Mouse (Mus musculus): ENCODE results near the gene Mad2l2. TPM values are rescaled to one million over a fixed set of nuclear protein-coding genes. Genes with fewer than 3 reads are reported as not detected.

Mad2l2 gene
- total RNA-seq, 2 experiments from 2014 or later = 11.2 to 14.9 TPM

DNA sequence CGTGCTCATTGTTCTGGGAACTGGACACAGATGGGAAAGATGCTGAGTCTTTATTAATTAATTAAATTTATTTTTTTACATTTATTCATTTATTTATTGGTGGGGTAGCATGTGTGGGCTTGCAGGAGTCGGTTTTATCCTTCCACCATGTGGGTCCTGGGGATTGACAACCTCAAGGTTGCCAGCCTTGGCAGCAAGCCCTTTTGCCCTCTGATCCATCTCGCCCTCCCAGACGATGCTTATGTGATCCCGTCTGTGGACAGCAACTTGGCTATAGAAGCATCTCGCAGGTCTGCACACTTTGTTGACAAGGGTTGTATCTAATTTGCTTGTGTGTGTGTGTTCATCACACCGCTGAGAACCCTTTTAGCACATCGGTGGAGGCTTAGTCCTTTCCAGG, 7.3 kb downstream of the Mad2l2 start:
- no peak for DNase-seq (ENCODE audit: low spot score in 2 of 2)
- intact Hi-C loops (cut with DNase I) = no loop called here

DNA sequence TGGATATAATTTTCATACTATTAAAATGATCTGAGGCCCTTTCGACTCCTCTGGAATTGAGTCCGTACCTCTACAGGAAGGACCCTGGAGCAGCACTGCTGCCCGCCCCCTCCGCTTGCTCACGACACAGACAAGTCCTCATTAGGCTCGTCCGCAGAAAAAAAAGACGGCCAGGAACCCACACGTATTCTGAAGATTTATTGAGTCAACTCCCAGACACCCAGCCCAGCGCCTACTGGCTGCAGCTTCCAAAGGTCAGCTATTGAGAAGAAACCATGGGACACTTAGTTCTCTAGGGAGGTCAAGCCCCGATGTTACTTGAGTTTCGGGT, 9.5 kb downstream of the Mad2l2 start:
- intact Hi-C loops (cut with DNase I) = loop anchor here (2.0 kb wide), 1 partner anchor 21 kb away; the partner anchor contains the start of genes Fbxo2 and Fbxo44
- DNase-seq (ENCODE audit: low spot score in 2 of 2) = no peak

DNA sequence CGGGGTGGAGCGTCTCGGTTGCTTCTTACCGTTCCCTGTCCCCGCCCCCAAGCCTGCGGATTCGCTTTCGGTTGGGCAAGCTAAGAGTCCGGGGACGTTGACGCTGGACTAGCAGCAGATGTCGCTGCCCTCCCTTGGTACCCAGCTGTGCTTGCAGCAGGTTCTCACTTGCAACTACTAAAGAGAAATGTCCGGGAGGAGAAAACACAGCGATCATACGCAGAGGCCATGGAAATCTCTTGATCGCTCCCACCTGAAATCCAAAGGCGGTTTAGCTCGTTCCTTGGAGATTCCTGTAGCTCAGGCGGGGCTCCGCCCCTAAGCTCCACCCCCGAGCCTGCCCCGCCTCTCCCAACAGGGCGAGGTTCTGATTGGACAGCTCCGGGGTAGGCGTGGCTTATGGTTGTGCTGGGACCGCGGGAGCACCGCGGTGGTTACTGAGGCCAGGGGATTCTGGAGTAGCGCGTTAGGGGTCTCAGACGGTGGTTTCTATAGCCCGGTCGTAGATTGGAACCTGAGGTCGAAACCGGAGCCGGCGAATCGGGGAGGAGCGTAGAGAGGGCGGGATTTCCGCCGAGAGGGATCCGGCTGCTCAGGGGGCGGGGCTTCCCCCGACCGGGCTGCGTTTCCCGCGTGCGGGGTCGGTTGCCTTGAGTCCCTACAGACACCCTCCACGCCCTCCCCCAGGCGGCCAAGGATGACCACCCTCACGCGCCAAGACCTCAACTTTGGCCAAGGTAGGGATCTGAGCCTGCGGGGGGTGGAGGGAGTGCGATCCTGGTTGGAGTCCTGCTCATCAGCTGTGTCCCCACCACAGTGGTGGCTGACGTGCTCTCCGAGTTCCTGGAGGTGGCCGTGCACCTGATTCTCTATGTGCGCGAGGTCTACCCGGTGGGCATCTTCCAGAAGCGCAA, 10.2 kb downstream of the Mad2l2 start:
- peak; percentile 93 to 95 for DNase-seq (ENCODE audit: low spot score in 2 of 2)
- intact Hi-C loops (cut with DNase I) = loop anchor here (2.0 kb wide), 1 partner anchor 20 kb away; the partner anchor contains the start of genes Fbxo2 and Fbxo44

DNA sequence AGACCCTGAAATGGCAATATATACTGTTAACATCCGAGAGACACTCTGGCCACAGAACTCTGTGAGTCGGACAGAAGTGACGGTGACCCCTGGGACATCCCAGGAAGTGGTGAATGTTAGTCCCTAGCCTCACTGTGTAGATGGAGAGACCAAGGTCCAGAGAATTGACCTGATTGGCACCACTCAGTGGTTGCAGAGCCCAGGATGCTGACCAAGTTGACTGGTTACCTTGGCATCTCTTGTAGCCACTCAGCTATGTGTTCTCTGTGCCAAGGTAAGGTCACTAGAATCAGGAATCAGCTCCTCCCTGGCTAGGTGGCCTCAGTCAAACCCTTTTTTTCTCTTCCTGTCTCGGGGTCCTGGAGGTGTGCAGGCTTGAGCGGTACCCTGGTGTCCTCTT, 13.5 kb downstream of the Mad2l2 start:
- intact Hi-C loops (cut with DNase I) = no loop called here
- no peak for DNase-seq (ENCODE audit: low spot score in 2 of 2)

DNA sequence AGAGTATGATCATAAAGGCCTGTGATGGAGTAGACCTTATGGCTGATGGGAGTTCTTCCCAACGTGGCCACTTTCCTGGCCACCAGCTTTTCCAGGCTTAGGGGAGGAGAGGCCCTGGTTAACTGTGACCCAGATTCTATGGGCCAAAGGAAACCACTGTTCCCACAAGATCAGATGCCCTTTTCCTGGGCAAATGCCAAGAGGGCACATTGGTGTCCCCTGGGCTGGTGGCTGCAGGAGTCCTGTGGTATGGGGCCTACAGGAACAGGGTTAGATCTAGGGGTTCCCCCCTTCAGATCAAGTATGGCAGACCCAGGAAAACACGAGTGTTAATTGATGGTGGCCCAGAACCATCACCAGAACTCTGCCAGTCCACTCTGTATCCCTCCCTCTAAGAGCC, 17.5 kb downstream of the Mad2l2 start:
- intact Hi-C loops (cut with DNase I) = no loop called here
- DNase-seq (ENCODE audit: low spot score in 2 of 2) = no peak

DNA sequence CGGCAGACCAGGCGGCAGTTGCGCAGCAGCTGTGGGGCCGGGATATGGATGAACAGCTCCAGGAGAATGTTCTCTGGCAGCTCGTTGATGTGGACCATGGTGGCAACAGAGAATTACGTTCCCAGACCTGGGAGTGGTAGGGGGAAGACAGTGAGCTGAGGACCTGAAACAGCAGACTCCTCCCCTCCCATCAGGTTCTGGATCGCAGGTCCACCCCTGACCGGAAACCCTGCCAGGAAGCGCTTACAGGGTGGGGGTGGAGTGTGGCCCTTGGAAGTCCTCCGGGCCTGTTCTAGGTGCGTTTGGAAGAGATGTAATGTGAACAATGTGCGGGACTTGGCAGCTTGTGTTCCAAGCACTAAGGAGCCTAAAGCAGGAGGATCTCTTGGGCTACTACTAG, 19.4 kb downstream of the Mad2l2 start:
- no peak for DNase-seq (ENCODE audit: low spot score in 2 of 2)
- intact Hi-C loops (cut with DNase I) = no loop called here

DNA sequence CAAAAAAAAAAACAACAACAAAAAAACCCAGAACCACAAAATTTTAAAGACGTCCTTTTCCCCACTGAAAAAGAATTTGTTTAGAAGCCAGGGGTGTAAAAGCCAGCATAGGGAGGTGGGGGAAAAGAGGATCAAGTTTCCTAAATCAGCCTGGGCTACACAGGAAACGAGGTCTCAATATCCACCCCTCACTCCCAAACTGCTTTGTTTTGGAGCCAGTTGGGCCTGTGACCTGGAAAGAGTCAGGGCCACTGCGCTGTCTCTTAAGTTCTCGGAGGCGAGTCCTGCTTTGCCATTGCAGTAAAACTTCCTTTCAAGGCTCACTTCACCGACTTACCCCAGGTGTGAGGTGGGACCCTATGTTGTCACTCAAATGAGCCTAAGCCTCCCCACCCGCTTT, 20.1 kb downstream of the Mad2l2 start:
- intact Hi-C loops (cut with DNase I) = no loop called here
- no peak for DNase-seq (ENCODE audit: low spot score in 2 of 2)

DNA sequence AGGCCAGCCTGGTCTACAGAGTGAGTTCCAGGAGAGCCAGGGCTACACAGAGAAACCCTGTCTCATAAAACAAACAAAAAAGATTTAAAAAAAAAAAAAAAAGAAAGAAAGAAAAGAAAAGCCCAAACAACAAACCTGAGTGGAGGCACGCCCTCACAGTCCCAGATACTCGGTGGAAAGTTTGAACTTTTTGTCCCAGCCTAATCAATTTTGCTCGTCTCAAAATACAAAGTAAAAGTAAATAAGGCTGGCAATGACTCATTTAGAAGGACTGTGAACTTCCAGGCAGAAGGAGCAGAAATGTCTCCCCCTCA, 20.7 kb downstream of the Mad2l2 start:
- DNase-seq (ENCODE audit: low spot score in 2 of 2) = no peak
- intact Hi-C loops (cut with DNase I) = no loop called here

DNA sequence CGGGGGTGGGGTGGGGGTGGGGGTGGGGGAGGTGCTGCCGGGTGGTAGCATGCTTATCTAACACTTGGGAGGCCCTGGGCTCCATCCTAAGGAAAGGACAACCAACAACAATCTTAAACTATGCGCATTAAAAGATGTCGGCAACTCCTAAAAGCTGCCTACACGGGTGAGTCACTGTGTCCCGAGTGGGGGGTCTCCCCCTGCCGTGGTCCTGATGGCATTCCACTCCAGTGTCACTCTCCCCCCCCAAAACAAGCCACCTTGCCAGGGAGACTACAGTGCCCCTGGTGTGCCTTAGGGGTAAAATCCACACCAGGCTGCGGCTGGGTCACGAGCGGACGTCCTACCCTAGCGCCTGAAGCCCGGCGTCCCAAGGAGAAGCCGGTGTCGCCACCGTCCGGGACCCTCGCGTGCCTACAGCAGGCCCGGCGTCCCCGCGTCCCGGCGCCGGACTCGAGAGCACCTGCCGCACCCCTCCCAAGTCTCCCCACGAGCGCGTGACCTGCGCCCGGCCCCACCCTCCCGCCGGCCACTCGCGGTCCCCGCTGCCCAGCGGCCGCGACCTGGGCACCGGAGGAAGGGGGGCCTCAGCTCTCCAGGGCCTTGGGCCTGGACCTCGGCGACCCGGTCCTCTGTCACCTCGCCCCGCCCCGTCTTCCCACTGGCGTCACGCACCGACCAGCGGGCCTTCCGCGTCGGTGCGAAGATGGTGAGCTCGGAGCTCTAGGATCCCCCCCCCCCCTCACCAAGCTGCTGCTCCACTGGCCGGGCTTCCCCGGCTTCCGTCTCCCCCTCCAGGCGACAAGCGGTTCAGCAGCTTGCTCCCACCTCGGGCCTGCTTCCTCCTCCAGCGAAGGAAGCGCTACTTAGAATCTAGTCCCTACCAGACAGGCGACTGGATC, 21.3 kb downstream of the Mad2l2 start, which contains the start of gene Fbxo6:
Gene Fbxo6 (minus strand): TSS at position 874 of the 902 bp plus-strand sequence.
- DNase-seq (ENCODE audit: low spot score in 2 of 2) = peak; percentile 83 to 91
- intact Hi-C loops (cut with DNase I) = no loop called here

DNA sequence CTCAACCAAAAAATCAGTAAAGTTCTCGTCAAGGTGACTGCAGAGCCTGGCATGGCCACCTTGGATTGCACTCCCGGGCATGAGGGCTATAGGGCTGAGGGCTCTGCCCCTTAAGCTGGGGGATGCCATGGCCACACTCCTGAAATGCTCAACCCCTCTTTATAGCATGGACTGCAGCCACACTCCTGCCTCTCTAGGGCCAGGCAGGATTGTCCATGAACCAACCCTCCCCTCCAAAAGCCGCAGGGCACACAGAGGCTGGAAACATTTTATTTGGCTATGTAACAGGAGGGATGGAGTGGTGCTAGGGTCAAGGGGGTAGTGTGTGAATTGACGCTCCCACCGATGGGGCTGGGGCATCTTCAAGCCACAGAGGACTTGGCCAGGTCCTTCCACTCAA, 22.4 kb downstream of the Mad2l2 start:
- no peak for DNase-seq (ENCODE audit: low spot score in 2 of 2)
- intact Hi-C loops (cut with DNase I) = no loop called here

DNA sequence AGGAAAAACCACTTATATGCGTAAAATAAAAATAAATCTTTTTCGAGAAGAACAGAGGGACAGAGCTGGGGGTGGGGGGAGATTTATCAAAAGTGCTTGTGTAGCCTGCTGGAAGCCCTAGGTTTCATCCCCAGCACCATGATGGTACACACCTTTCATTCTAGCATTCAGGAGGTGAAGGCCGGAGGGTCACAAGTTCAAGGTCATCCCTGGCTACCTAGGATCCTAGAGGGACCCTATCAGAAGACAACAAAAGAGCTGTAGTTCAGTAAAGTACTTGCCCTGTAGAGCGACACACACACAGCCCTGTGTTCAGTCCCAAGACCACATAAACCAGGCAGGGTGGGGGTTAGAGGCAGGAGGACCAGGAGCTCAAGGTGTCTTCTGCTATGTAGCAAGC, 23.8 kb downstream of the Mad2l2 start:
- DNase-seq (ENCODE audit: low spot score in 2 of 2) = no peak
- intact Hi-C loops (cut with DNase I) = no loop called here

DNA sequence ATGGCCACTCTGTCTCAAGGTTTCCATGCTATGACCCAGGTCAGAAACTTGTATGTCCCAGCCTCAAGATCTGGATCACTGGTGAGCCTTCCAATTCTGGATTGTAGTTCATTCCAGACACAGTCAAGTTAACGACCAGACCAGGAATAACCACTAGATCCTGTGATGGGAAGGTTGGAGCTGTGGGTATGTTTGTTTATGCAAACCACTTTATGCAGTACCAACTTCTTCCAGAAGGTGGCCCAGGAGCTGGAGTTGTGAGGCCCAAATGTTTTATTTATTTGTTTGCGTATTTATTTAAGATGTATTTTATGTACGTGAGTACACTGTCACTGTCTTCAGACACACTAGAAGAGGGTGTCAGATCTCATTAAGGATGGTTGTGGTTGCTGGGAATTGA, 24.8 kb downstream of the Mad2l2 start:
- peak; percentile 49 to 56 for DNase-seq (ENCODE audit: low spot score in 2 of 2)
- intact Hi-C loops (cut with DNase I) = no loop called here

DNA sequence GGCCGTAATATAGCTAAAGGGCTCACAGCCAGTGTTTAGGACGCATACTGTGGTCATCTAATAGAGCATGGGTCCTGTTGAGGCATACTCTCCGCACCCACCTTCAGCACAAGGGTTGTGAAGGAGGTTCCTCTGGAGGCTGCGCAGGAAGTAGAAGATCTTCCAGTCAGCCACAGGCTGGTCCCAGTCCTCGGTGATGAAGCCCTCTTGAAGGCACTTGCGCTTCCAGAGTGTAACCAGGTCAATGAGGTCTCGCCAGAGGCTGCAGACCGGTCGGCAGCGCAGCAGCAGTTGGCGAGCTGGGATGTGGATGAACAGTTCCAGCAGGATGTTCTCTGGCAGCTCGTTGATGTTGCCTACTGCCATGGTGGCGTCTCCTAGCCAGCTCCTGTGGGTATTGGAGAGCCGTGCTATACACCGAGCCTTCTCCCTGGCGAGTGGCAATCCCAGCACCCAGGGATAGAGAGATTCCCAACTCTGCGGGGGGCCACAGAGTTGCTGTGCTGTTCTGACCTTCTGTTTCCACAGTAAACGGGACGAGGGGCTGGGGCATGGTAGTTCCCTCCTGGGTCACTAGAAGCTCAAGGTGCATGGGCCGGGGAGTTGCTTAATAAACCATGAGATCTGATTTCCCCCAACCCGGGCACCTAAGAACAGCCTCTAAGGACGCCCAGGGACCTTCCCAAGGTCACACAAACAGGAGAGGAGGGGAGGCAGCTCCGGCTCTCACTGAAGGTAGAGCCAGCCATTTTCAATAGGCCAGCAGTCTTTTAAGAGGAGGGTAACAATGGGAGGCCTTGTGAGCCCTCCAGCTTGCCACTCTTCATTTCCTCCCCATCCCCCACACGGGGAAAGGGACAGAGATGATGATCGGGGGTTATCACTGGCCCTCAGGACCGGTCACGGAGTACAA, 28.5 kb downstream of the Mad2l2 start:
- intact Hi-C loops (cut with DNase I) = no loop called here
- DNase-seq (ENCODE audit: low spot score in 2 of 2) = peak; percentile 52 to 64

DNA sequence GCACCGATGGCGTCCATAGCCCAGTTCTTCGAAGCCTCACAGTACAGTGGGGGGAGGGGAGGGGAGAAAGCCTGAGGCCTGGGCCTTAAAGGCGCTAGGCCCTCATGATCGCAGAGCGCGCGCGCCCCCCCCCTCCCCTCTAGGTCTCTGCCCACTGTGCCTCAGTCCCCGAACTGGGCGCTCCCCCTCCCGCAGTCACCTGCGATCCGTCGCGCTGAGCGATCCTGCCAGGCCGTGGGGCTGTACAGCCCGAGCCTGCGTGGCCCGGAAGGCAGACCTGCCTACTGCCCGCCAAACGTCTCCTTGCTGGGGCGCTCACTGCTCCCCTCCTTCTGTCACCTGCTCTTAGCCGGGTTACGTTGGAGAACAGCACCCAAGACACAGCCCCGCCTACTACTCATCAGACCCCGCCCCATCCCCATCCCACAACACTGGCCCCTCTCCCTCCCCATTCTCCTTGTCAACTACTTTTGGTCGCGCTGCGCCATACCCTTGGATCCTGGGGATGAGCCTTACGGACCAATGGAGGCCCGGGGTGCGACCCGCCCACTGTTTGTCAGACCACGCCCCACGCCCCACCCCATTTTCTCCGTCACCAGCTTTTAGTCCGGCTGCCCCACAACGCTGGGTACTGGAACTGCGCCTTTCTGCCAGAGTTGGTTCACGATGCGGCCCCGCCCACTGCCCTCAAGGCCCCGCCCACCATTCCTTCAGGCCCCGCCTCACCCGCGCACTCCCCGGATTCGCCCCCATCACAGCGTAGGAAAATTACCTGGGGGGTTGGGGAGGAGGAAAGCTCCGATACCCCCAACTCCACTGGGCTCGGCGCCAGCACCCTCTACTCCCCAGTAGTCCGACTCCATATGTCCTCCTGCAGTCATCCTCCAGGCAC, 29.6 kb downstream of the Mad2l2 start:
- DNase-seq (ENCODE audit: low spot score in 2 of 2) = peak; percentile 98 to 100
- intact Hi-C loops (cut with DNase I) = loop anchor here (2.0 kb wide), 1 partner anchor 19 kb away; no protein-coding TSS in a partner anchor

DNA sequence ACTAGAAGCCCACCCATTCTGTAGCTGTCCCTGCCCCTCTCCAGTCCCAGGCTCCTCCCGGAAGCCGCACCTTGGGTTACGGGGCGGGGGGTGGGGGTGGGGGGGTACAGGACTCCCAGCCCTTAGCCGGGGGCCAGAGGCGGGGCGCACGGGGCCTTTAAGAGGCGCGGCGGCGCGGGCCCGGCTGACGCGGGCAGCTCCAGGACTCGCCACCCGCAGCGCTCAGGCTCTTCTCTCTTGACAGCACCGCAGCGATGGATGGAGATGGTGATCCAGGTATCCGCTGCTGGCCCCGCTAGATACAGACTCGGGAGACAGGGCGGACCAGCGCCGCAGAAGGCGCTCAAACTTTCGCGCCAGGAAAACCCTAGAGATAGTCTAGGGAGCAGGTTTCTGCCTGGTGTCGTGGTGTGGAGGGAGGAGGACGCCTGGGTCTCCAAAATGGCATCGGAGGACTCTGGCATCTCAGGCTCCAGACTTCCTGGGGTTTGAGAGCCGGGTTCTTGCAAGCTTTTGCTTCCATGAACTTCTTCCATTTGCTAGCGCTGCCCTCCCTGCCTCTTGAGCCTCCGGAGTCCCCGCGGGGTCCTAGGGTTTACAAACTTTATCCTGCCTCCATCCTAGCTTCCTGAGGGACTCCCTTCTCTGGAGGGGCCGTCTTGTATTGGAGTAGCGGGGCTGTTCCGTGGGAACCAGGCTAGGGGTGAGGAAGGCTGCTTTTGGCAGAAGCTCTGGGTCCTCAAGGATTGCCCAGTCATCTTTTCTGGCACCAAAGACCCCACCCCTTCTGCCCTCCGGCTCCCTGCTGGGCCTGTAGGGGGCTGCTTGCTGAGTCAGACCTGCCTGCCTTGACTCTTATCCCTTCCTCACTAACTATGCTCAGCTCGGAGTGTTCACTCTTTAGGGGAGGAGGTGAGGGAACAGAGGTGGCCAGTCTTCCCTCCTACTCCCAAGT, 30.5 kb downstream of the Mad2l2 start, which contains the start of the genes Fbxo44 and Fbxo2:
Gene Fbxo44 (minus strand): TSS at position 47 of the 955 bp plus-strand sequence.
Gene Fbxo2 (plus strand): TSS at position 186 of the 955 bp plus-strand sequence.
- peak; percentile 67 to 68 for DNase-seq (ENCODE audit: low spot score in 2 of 2)
- intact Hi-C loops (cut with DNase I) = loop anchor here (2.0 kb wide), 1 partner anchor 20 kb away; no protein-coding TSS in a partner anchor

DNA sequence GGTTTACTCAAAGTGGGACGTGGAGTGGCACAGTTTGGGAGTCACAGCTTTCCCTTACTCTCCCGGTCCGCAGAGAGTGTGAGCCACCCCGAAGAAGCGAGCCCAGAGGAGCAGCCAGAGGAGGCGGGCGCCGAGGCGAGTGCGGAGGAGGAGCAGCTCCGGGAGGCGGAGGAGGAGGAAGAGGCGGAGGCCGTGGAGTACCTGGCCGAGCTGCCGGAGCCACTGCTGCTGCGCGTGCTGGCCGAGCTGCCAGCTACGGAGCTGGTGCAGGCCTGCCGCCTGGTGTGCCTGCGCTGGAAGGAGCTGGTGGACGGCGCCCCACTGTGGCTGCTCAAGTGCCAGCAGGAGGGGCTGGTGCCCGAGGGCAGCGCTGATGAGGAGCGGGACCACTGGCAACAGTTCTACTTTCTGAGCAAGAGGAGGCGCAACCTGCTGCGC, 33.8 kb downstream of the Mad2l2 start:
- intact Hi-C loops (cut with DNase I) = loop anchor here (1.0 kb wide), 1 partner anchor 50 kb away; no protein-coding TSS in a partner anchor
- peak; percentile 82 for DNase-seq (ENCODE audit: low spot score in 2 of 2)

DNA sequence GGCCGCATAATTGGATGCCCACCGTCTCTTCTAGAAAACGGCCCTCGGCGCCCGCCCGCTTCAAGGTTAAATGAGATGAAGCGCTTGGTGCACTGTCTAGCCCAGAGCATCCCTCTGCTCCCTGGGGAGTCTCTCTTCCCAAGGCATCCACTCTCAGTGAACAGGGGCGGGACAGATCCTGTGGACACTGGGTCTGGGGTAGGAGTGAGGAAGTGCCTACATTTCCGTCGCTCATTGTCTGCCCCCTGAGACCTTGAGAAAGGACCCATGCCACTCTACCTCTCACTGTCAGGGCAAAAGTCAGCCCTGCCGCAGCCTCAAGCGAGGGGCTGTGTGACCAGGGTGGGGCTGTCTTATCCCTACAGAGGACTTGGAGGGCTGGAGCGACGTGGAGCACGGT, 34.3 kb downstream of the Mad2l2 start:
- no peak for DNase-seq (ENCODE audit: low spot score in 2 of 2)
- intact Hi-C loops (cut with DNase I) = loop anchor here (1.0 kb wide), 1 partner anchor 50 kb away; no protein-coding TSS in a partner anchor
